Mouse (Mus musculus) hindbrain, embryonic 11.5 days (tissue): Measurements from ENCODE around the gene Mb. TPM values are rescaled to one million over a fixed set of nuclear protein-coding genes. Genes with fewer than 3 reads are reported as not detected.
A peak's percentile ranks its signal among the peaks of the same experiment; 100 is the strongest.

ENCODE experiments used
- ATAC-seq: fragments of 200-750 bp; cut with Nextera tagmentation; 2 replicates; pipeline ENCODE4 v1.8.0; 2017; ENCODE audit warnings: mild to moderate bottlenecking, moderate TSS enrichment, moderate library complexity; ENCODE audit not compliant: low FRiP score
- DNase-seq: peaks from one replicate; pipeline ENCODE4 v3.0.0-alpha.2; 2015; ENCODE audit warnings: low spot score
- H3K27ac ChIP-seq: fragments of 300-500 bp; sonication (generic); 2 replicates; pipeline ENCODE4 v1.5.1; 2014; ENCODE audit warnings: mild to moderate bottlenecking, low read depth, low read length
- H3K27me3 ChIP-seq: fragments of 300-500 bp; sonication (generic); 2 replicates; pipeline ENCODE4 v1.6.1; 2014; ENCODE audit warnings: mild to moderate bottlenecking, low read length, moderate library complexity, mixed read lengths; ENCODE audit not compliant: control insufficient read depth, insufficient read depth
- H3K36me3 ChIP-seq: fragments of 300-500 bp; sonication (generic); 2 replicates; pipeline ENCODE4 v1.6.1; 2014; ENCODE audit warnings: mild to moderate bottlenecking, low read length, moderate library complexity, mixed read lengths; ENCODE audit not compliant: control insufficient read depth, insufficient read depth
- H3K4me1 ChIP-seq: fragments of 300-500 bp; sonication (generic); replicated peaks from 2 replicates; pipeline ENCODE4 v1.6.1; 2014; ENCODE audit warnings: low read length, mixed read lengths; ENCODE audit not compliant: control insufficient read depth, insufficient read depth
- H3K4me2 ChIP-seq: fragments of 300-500 bp; sonication (generic); replicated peaks from 2 replicates; pipeline ENCODE4 v1.6.1; 2014; ENCODE audit warnings: mild to moderate bottlenecking, low read depth, low read length
- H3K4me3 ChIP-seq: fragments of 300-500 bp; sonication (generic); 2 replicates; pipeline ENCODE4 v1.5.1; 2014; ENCODE audit warnings: low read depth, low read length
- H3K9ac ChIP-seq: fragments of 300-500 bp; sonication (generic); 2 replicates; pipeline ENCODE4 v1.6.1; 2014; ENCODE audit warnings: low read depth, low read length
- H3K9me3 ChIP-seq: fragments of 300-500 bp; sonication (generic); 2 replicates; pipeline ENCODE4 v1.6.1; 2016; ENCODE audit warnings: low read length; ENCODE audit not compliant: control insufficient read depth
- WGBS: fragments of 180-500 bp; shearing (Covaris S2); extraction: QIAGEN DNeasy Blood & Tissue Kit; methylation state at CpG from one replicate; pipeline ENCODE4 v1.1.7; 2014; 5-methylcytosine and 5-hydroxymethylcytosine counted together
- polyA plus RNA-seq: library from polyadenylated mRNA; unstranded; fragments of >200 nt; fragmentation: Nextera tagmentation; extraction: Ambion mirVana; gene quantifications from 2 replicates; pipeline ENCODE4 v1.2.1, GENCODE M21; 2014

Gene Mb
- polyA plus RNA-seq, 1 experiment from 2014 or later = 0.39 TPM

GRCm38 (mm10) chr15:76973855-76974651, 76.4 kb downstream of the Mb start:
- Histone ChIP-seq H3K9ac (peak overlapping the region; percentile 70), H3K27ac (no peak overlapping the region), H3K4me1 (no peaks in the 10 kb centered on the region; the same call in 1 of the 2 replicates), H3K4me2 (peak overlapping the region; percentile 70), H3K36me3 (no peaks in the 10 kb centered on the region), H3K9me3 (no peaks in the 10 kb centered on the region), H3K27me3 (no peaks in the 10 kb centered on the region), H3K4me3 (peak overlapping the region; percentile 38)
- ATAC-seq (peak; percentile 64), DNase-seq (peak; percentile 91)
- WGBS = 9% methylated on average over 28 of the region's 31 CpGs

DNA sequence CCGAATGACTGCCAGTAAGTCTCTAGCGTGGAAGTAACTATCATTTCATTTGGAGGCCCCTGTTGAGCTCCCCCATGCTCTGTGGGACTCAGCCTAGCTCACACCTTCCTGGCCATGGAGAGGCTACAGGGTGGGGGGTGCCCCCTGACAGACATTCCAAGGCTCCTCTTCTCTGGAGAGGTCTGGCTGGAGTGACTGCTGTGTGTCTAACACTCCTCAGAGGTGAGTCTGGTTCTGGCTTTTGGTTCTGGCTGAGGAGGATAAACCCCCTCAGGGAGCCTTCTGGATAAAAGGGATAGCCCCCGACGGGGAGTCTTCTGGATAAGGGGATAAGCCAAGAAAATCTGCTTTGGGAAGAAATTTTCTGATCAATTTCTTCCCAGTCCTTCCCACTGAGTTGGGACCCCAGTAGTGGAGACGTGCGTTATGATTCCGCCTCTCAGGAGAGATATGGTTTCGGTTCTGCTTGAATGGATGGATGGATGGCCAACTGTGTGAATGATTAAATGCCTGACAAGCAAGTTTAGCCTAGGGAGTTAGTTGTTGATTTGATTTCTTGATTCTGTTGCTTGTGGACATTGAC, 77.1 kb downstream of the Mb start:
- 32% methylated on average over 8 of the region's 8 CpGs for WGBS
- Histone ChIP-seq H3K9ac (no peak overlapping the region), H3K4me2 (no peak overlapping the region), H3K27me3 (no peaks in the 10 kb centered on the region), H3K4me3 (peak overlapping the region; percentile 38), H3K36me3 (no peaks in the 10 kb centered on the region), H3K9me3 (no peaks in the 10 kb centered on the region), H3K27ac (no peak overlapping the region), H3K4me1 (no peaks in the 10 kb centered on the region; the same call in 1 of the 2 replicates)
- ATAC-seq (peak; percentile 47), DNase-seq (no peak)

DNA sequence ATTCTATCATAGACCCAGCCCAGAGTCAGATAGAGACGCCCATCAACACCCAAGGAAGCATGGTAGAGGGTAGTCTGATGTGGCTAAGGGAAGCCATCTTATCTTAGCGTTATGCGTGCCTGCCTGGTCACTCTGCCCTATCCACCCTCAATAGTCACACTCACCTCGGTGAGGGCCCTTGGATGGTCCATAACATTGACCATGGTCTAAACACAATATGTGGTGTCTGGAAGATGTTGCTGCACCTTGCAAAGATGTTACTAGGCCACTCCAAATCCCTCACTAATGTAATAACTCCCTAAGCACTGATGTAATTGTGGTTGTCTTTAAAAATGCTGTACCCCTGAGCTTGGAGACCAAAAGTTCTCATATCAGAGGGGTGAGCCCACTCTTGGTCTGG, 77.8 kb downstream of the Mb start:
- WGBS = 83% methylated on average over 4 of the region's 4 CpGs
- no peak overlapping the region for H3K27ac ChIP-seq
- H3K4me2 ChIP-seq = no peak overlapping the region
- H3K4me3 ChIP-seq = no peak overlapping the region
- no peak overlapping the region for H3K9ac ChIP-seq
- DNase-seq = no peak
- H3K36me3 ChIP-seq = no peaks in the 10 kb centered on the region
- H3K4me1 ChIP-seq = no peaks in the 10 kb centered on the region; the same call in 1 of the 2 replicates
- H3K9me3 ChIP-seq = no peaks in the 10 kb centered on the region
- no peaks in the 10 kb centered on the region for H3K27me3 ChIP-seq
- no peak for ATAC-seq

Other genes with a start within 250 kb of the Mb start
- gene Zfp251, start 179.2 kb downstream of the Mb start, polyA plus RNA-seq = 28.3 and 31.2 TPM in 2 replicates
- 12.6 and 13.6 TPM in 2 replicates for gene Zfp7, start 171.4 kb downstream of the Mb start, polyA plus RNA-seq
- gene Gm49527, start 171.3 kb downstream of the Mb start, polyA plus RNA-seq = not detected in 2 replicates
- 23.8 and 25.0 TPM in 2 replicates for gene Zfp647, start 125.2 kb downstream of the Mb start, polyA plus RNA-seq
- 64.6 and 67.6 TPM in 2 replicates for gene 1110038F14Rik, start 102.2 kb downstream of the Mb start, polyA plus RNA-seq
- not detected in 2 replicates for gene Apol6, start 5.9 kb downstream of the Mb start, polyA plus RNA-seq